Mouse (Mus musculus) liver, embryonic 12.5 days (tissue): ENCODE measurements around the gene Rimklb. TPM values are rescaled to one million over a fixed set of nuclear protein-coding genes. Genes with fewer than 3 reads are reported as not detected.

Source experiments
- ATAC-seq: fragments of 200-750 bp; cut with Nextera tagmentation; 2 replicates; pipeline ENCODE4 v1.8.0; 2017; ENCODE audit warnings: moderate number of reproducible peaks, mild to moderate bottlenecking, moderate library complexity
- H3K27ac ChIP-seq: fragments of 300-500 bp; sonication (generic); 2 replicates; pipeline ENCODE4 v1.5.1; 2016; ENCODE audit warnings: mild to moderate bottlenecking
- H3K27me3 ChIP-seq: fragments of 300-500 bp; sonication (generic); replicated peaks from 2 replicates; pipeline ENCODE4 v1.6.1; 2016; ENCODE audit warnings: mild to moderate bottlenecking, moderate library complexity
- H3K36me3 ChIP-seq: fragments of 300-500 bp; sonication (generic); 2 replicates; pipeline ENCODE4 v1.6.1; 2016; ENCODE audit warnings: mild to moderate bottlenecking, moderate library complexity
- H3K4me1 ChIP-seq: fragments of 300-500 bp; sonication (generic); 2 replicates; pipeline ENCODE4 v1.6.1; 2016
- H3K4me2 ChIP-seq: fragments of 300-500 bp; sonication (generic); 2 replicates; pipeline ENCODE4 v1.6.1; 2016; ENCODE audit warnings: mild to moderate bottlenecking, moderate library complexity
- H3K4me3 ChIP-seq: fragments of 300-500 bp; sonication (generic); 2 replicates; pipeline ENCODE4 v1.5.1; 2016; ENCODE audit warnings: mild to moderate bottlenecking, moderate library complexity
- H3K9ac ChIP-seq: fragments of 300-500 bp; sonication (generic); 2 replicates; pipeline ENCODE4 v1.6.1; 2016; ENCODE audit warnings: mild to moderate bottlenecking, moderate library complexity
- H3K9me3 ChIP-seq: fragments of 300-500 bp; sonication (generic); replicated peaks from 2 replicates; pipeline ENCODE4 v1.6.1; 2016; ENCODE audit warnings: mild to moderate bottlenecking, moderate library complexity
- WGBS: fragments of 180-500 bp; shearing (Covaris S2); methylation state at CpG from one replicate; pipeline ENCODE4 v1.1.7; 2016; ENCODE audit not compliant: insufficient replicate concordance; 5-methylcytosine and 5-hydroxymethylcytosine counted together
- polyA plus RNA-seq: library from polyadenylated mRNA; unstranded; fragments of >200 nt; fragmentation: Nextera tagmentation; extraction: Ambion mirVana; gene quantifications from 2 replicates; pipeline ENCODE4 v1.2.1, GENCODE M21; 2016

Gene Rimklb
- polyA plus RNA-seq, 1 experiment from 2014 or later, result 2.1 TPM

GRCm38 (mm10) chr6:122466092-122466713, 32.4 kb downstream of the Rimklb start:
- no peak; the same call in 1 of the 2 replicates for ATAC-seq
- Histone ChIP-seq H3K4me3 (no peak overlapping the region), H3K9ac (no peak overlapping the region), H3K4me2 (no peak overlapping the region), H3K27me3 (no peaks in the 10 kb centered on the region), H3K27ac (no peak overlapping the region), H3K4me1 (peaks cover 15% of the 10 kb centered on the region), H3K36me3 (no peaks in the 10 kb centered on the region), H3K9me3 (no peaks in the 10 kb centered on the region)
- WGBS, result 76% methylated on average over 3 of the region's 3 CpGs

- Histone ChIP-seq H3K36me3 (no peaks in the 10 kb centered on the region), H3K4me1 (no peaks in the 10 kb centered on the region), H3K27ac (no peak overlapping the region), H3K9me3 (no peaks in the 10 kb centered on the region), H3K4me3 (no peak overlapping the region), H3K27me3 (no peaks in the 10 kb centered on the region), H3K4me2 (no peak overlapping the region), H3K9ac (no peak overlapping the region)
- 76% methylated on average over 8 of the region's 8 CpGs for WGBS
- ATAC-seq, result no peak
Measured at GRCm38 (mm10) chr6:122458946-122459693, 39.4 kb downstream of the Rimklb start.

GRCm38 (mm10) chr6:122447848-122448247, 50.7 kb downstream of the Rimklb start:
- Histone ChIP-seq H3K4me1 (no peaks in the 10 kb centered on the region), H3K4me2 (no peak overlapping the region), H3K27ac (no peak overlapping the region), H3K36me3 (no peaks in the 10 kb centered on the region), H3K27me3 (0 out of 2 replicates have a peak, but pooled peaks cover 2% of the 10 kb centered on the region), H3K9ac (no peak overlapping the region), H3K9me3 (no peaks in the 10 kb centered on the region), H3K4me3 (no peak overlapping the region)
- ATAC-seq, result no peak
- WGBS, result 81% methylated on average over 7 of the region's 7 CpGs

DNA sequence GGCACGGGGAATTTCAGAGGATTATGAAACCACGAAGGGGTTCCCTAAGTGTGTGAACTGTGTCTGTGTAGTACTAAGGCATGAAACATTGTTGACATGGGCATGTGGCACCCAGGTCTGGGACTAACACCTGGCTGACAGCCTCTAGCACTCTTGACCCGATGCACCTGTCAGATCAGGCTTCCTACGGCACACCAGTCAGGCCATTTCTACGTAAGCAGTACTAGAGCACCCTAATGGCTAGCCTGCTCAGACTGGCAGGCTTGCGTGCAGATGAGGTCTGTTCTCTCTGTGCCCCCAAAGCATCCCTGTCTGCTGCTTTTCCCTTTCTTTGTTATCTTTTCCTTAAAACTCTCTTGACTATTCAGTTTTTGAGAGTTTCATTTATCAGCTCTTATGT, 53.3 kb downstream of the Rimklb start:
- 64% methylated on average over 6 of the region's 6 CpGs for WGBS
- no peak overlapping the region for H3K4me2 ChIP-seq
- H3K27ac ChIP-seq, result no peak overlapping the region
- H3K9ac ChIP-seq, result no peak overlapping the region
- ATAC-seq, result no peak
- H3K4me1 ChIP-seq, result no peaks in the 10 kb centered on the region
- no peaks in the 10 kb centered on the region for H3K9me3 ChIP-seq
- H3K27me3 ChIP-seq, result no peaks in the 10 kb centered on the region
- H3K4me3 ChIP-seq, result no peak overlapping the region
- H3K36me3 ChIP-seq, result no peaks in the 10 kb centered on the region

DNA sequence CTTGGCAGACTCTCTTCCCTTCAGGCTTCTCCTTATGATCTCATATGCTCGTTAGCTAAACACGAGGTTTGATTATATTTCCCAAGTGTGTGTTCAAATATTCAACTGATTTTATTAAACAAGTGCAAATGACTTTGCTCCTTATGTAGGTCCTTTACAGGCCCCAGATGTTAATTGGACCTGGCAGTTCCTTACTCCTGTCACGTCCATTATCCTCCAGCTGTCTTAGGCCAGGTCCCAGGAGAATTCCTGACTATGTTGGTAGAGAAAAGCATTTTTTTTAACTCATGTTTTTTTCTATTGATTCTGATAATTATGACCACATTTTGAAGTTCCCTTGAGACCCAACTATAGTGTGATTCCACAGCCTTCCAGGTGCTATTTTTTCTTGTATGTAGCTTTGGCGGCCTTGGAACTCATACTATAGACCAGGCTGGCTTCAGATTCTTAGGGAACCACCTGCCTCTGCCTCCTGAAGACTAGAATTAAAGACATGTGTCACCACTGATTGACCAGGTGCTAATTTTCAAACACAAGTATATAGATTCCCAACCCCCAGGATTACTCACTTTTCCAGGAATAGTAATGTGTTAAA, 57.8 kb downstream of the Rimklb start:
- Histone ChIP-seq H3K4me2 (no peak overlapping the region), H3K27me3 (no peaks in the 10 kb centered on the region), H3K4me1 (no peaks in the 10 kb centered on the region), H3K4me3 (no peak overlapping the region), H3K9ac (no peak overlapping the region), H3K36me3 (no peaks in the 10 kb centered on the region), H3K9me3 (no peaks in the 10 kb centered on the region), H3K27ac (no peak overlapping the region)
- 74% methylated on average over 4 of the region's 4 CpGs for WGBS
- no peak for ATAC-seq

DNA sequence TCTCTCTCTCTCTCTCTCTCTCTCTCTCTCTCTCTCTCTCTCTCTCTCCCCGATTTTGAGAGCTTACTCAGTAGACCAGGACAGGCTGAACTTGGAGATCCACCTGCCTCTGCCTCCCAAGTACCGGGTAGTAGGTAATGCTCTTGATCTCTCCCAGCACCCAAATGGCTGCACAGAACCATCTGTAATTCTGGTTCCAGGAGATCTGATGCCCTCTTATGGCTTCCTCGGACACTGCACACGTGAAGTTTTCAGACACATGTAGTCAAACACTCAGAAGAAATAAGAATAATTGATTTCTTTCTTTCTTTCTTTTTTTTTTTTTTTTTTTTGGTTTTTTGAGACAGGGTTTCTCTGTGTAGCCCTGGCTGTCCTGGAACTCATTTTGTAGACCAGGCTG, 59.3 kb downstream of the Rimklb start:
- 55% methylated on average over 4 of the region's 4 CpGs for WGBS
- Histone ChIP-seq H3K9ac (no peak overlapping the region), H3K4me3 (no peak overlapping the region), H3K4me1 (no peaks in the 10 kb centered on the region), H3K4me2 (no peak overlapping the region), H3K27me3 (no peaks in the 10 kb centered on the region), H3K9me3 (no peaks in the 10 kb centered on the region), H3K27ac (no peak overlapping the region), H3K36me3 (no peaks in the 10 kb centered on the region)
- no peak for ATAC-seq

DNA sequence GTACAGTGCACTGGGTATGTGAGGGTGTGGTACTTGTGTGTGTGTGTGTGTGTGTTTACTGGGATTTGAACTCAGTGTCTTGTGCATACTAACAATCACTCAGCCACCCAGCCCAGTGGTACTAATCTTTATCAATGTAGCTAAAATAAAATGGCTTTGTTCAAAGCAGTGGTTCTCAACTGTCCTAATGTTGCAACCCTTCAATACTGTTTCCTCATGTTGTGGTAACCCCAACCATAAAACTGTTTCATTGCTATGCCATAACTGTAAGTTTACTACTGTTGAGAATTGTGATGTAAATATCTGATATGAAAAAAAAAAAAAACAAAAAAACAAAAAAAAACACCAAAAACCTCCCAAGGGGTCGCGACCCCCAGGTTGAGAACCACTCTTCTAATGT, 63.3 kb downstream of the Rimklb start:
- Histone ChIP-seq H3K4me2 (no peak overlapping the region), H3K4me3 (no peak overlapping the region), H3K36me3 (no peaks in the 10 kb centered on the region), H3K27me3 (no peaks in the 10 kb centered on the region), H3K27ac (no peak overlapping the region), H3K9me3 (no peaks in the 10 kb centered on the region), H3K9ac (no peak overlapping the region), H3K4me1 (no peaks in the 10 kb centered on the region)
- 76% methylated on average over 2 of the region's 2 CpGs for WGBS
- ATAC-seq, result no peak

DNA sequence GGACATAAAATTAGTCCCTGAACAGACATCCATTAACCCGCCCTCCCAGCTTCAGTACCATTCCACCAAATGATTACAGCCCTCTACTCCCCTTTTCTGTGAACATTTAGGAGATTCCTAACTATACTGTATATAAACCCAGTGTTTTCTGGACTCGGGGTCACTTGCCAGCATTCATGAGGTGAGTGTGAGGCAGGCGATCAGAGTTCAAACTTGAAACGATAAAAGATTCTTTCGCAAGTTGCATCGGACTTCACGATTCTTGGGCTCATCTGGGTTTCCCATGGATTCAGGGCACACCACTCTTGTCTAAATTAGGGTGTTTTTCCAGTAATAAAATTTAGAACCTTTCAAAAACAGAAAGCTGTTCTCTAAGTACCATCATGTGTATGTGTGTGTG, 71.1 kb downstream of the Rimklb start:
- H3K9me3 ChIP-seq, result no peaks in the 10 kb centered on the region; the same call in 1 of the 2 replicates
- 76% methylated on average over 7 of the region's 7 CpGs for WGBS
- no peak overlapping the region for H3K27ac ChIP-seq
- no peaks in the 10 kb centered on the region for H3K27me3 ChIP-seq
- H3K4me2 ChIP-seq, result no peak overlapping the region
- H3K9ac ChIP-seq, result no peak overlapping the region
- H3K4me1 ChIP-seq, result no peaks in the 10 kb centered on the region
- H3K4me3 ChIP-seq, result no peak overlapping the region
- H3K36me3 ChIP-seq, result no peaks in the 10 kb centered on the region
- ATAC-seq, result no peak

GRCm38 (mm10) chr6:122417015-122417414, 81.5 kb downstream of the Rimklb start:
- H3K4me1 ChIP-seq, result peaks cover 7% of the 10 kb centered on the region; the same call in 1 of the 2 replicates
- no peaks in the 10 kb centered on the region for H3K9me3 ChIP-seq
- no peak overlapping the region for H3K27ac ChIP-seq
- H3K9ac ChIP-seq, result no peak overlapping the region
- no peak overlapping the region for H3K4me2 ChIP-seq
- no peak overlapping the region for H3K4me3 ChIP-seq
- no peak for ATAC-seq
- H3K27me3 ChIP-seq, result no peaks in the 10 kb centered on the region
- no peaks in the 10 kb centered on the region for H3K36me3 ChIP-seq
- WGBS, result 73% methylated on average over 7 of the region's 7 CpGs

- WGBS, result 52% methylated on average over 4 of the region's 4 CpGs
- no peak overlapping the region for H3K4me2 ChIP-seq
- H3K9ac ChIP-seq, result no peak overlapping the region
- H3K4me1 ChIP-seq, result peaks cover 7% of the 10 kb centered on the region; the same call in 1 of the 2 replicates
- ATAC-seq, result no peak
- H3K27me3 ChIP-seq, result no peaks in the 10 kb centered on the region
- H3K36me3 ChIP-seq, result no peaks in the 10 kb centered on the region
- H3K27ac ChIP-seq, result no peak overlapping the region
- H3K9me3 ChIP-seq, result no peaks in the 10 kb centered on the region
- H3K4me3 ChIP-seq, result no peak overlapping the region
Measured at GRCm38 (mm10) chr6:122416347-122416746, 82.2 kb downstream of the Rimklb start.

DNA sequence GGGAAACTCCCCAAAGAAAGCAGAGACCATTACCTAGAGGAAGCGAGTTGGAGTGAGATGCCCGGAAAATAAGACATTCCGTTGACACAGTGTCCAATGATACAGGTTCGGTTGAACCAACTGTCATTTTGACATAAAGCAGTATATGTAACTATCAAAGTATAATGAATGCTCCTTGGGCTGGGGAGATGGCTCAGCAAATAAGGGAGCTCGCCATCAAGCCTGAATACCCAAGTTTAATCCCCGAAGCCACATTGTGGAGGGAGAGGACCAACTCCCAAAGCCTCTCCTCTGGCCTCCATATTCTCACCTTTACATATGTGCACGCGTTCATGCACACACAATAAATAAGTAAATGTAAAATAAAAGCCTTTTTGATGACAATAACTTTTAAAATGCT, 87.3 kb downstream of the Rimklb start:
- Histone ChIP-seq H3K9ac (no peak overlapping the region), H3K27me3 (peaks cover 36% of the 10 kb centered on the region; the same call in 1 of the 2 replicates), H3K27ac (no peak overlapping the region), H3K4me1 (peaks cover 7% of the 10 kb centered on the region; the same call in 1 of the 2 replicates), H3K4me2 (no peak overlapping the region), H3K9me3 (no peaks in the 10 kb centered on the region), H3K4me3 (no peak overlapping the region), H3K36me3 (no peaks in the 10 kb centered on the region)
- ATAC-seq, result no peak
- 79% methylated on average over 8 of the region's 8 CpGs for WGBS

- no peaks in the 10 kb centered on the region for H3K4me1 ChIP-seq
- H3K9me3 ChIP-seq, result no peaks in the 10 kb centered on the region
- no peak for ATAC-seq
- H3K27ac ChIP-seq, result no peak overlapping the region
- H3K36me3 ChIP-seq, result no peaks in the 10 kb centered on the region
- H3K27me3 ChIP-seq, result peaks cover 20% of the 10 kb centered on the region; the same call in 1 of the 2 replicates
- no peak overlapping the region for H3K9ac ChIP-seq
- no peak overlapping the region for H3K4me3 ChIP-seq
- 6% methylated on average over 3 of the region's 3 CpGs for WGBS
- H3K4me2 ChIP-seq, result no peak overlapping the region
Measured at GRCm38 (mm10) chr6:122402240-122402639, 96.3 kb downstream of the Rimklb start.
